Mouse (Mus musculus): ENCODE results near the gene Gm6020.
"Not testable (repeated sequence)": the region's sequence is repeated elsewhere in the genome, so short reads cannot be mapped to it uniquely, and the experiment has no call there.

The Gm6020 gene

GRCm38 (mm10) chr19:61183590-61183989 lies at the start of gene Gm6020:
Gm6020 (plus strand) TSS chr19:61183890.
- not testable (repeated sequence) for ATAC-seq (ENCODE audit: low TSS enrichment)

GRCm38 (mm10) chr19:61138655-61139054 lies 45.0 kb upstream of the Gm6020 start:
- no peak for ATAC-seq (ENCODE audit: low TSS enrichment)

GRCm38 (mm10) chr19:61140342-61141206 lies 43.1 kb upstream of the Gm6020 start, which contains the start of gene Zfp950:
Zfp950 (minus strand) TSS chr19:61140840.
- ATAC-seq (ENCODE audit: low TSS enrichment) = peak; percentile 100

GRCm38 (mm10) chr19:61141299-61141698 lies 42.4 kb upstream of the Gm6020 start:
- ATAC-seq (ENCODE audit: low TSS enrichment) = no peak

GRCm38 (mm10) chr19:61151372-61151700 lies 32.4 kb upstream of the Gm6020 start:
- peak; percentile 59 for ATAC-seq (ENCODE audit: low TSS enrichment)

GRCm38 (mm10) chr19:61151701-61152420 lies 31.8 kb upstream of the Gm6020 start:
- peak; percentile 96 for ATAC-seq (ENCODE audit: low TSS enrichment)

GRCm38 (mm10) chr19:61175756-61176324 lies 7.8 kb upstream of the Gm6020 start, which contains the start of gene Gm7102:
Gm7102 (minus strand) TSS chr19:61176309.
- ATAC-seq (ENCODE audit: low TSS enrichment) = no peak

GRCm38 (mm10) chr19:61199316-61199715 lies 15.6 kb downstream of the Gm6020 start:
- ATAC-seq (ENCODE audit: low TSS enrichment) = no peak

- ATAC-seq (ENCODE audit: low TSS enrichment) = no peak
Measured at GRCm38 (mm10) chr19:61199836-61200235, 16.1 kb downstream of the Gm6020 start.

- ATAC-seq (ENCODE audit: low TSS enrichment) = not testable (repeated sequence)
Measured at GRCm38 (mm10) chr19:61207506-61207905, 23.8 kb downstream of the Gm6020 start.

GRCm38 (mm10) chr19:61223706-61224328 lies 40.1 kb downstream of the Gm6020 start:
- ATAC-seq (ENCODE audit: low TSS enrichment) = no peak

GRCm38 (mm10) chr19:61224678-61225525 lies 41.2 kb downstream of the Gm6020 start:
- ATAC-seq (ENCODE audit: low TSS enrichment) = 0 out of 2 replicates have a peak, but pooled peaks have one; percentile 1

- peak; percentile 63 for ATAC-seq (ENCODE audit: low TSS enrichment)
Measured at GRCm38 (mm10) chr19:61225526-61226400, 42.1 kb downstream of the Gm6020 start.

GRCm38 (mm10) chr19:61226401-61226927 lies 42.8 kb downstream of the Gm6020 start:
- ATAC-seq (ENCODE audit: low TSS enrichment) = peak; percentile 62

GRCm38 (mm10) chr19:61226928-61227854 lies 43.5 kb downstream of the Gm6020 start:
- peak; percentile 78 for ATAC-seq (ENCODE audit: low TSS enrichment)

GRCm38 (mm10) chr19:61227941-61228701 lies 44.4 kb downstream of the Gm6020 start, which contains the start of gene Csf2ra:
Csf2ra (minus strand) TSS chr19:61228429.
- no peak for ATAC-seq (ENCODE audit: low TSS enrichment)
